Mouse (Mus musculus): ENCODE data around the gene Olfr452. TPM values are rescaled to one million over a fixed set of nuclear protein-coding genes. Genes with fewer than 3 reads are reported as not detected.

Olfr452 gene
- polyA plus RNA-seq (2012; rRNA removed) = not detected in 2 replicates

- no peak for DNase-seq (ENCODE audit: low read depth)
Observed at GRCm38 (mm10) chr6:42784793-42785192, at the start of gene Olfr452. Olfr452 (plus strand) TSS chr6:42785093.

GRCm38 (mm10) chr6:42739071-42739470 is 45.8 kb upstream of the Olfr452 start, which contains the start of gene Olfr453:
Olfr453 (plus strand) TSS chr6:42739371.
- no peak for DNase-seq (ENCODE audit: low read depth)

GRCm38 (mm10) chr6:42742303-42742702 is 42.6 kb upstream of the Olfr452 start:
- DNase-seq (ENCODE audit: low read depth) = no peak

- DNase-seq (ENCODE audit: low read depth) = no peak
Observed at GRCm38 (mm10) chr6:42747846-42748245, 37.0 kb upstream of the Olfr452 start.

GRCm38 (mm10) chr6:42756104-42756503 is 28.8 kb upstream of the Olfr452 start, which contains the start of gene Olfr38:
Olfr38 (plus strand) TSS chr6:42756404.
- DNase-seq (ENCODE audit: low read depth) = no peak

GRCm38 (mm10) chr6:42777066-42777465 is 7.8 kb upstream of the Olfr452 start:
- no peak for DNase-seq (ENCODE audit: low read depth)

- DNase-seq (ENCODE audit: low read depth) = no peak
Observed at GRCm38 (mm10) chr6:42790247-42790948, 5.5 kb downstream of the Olfr452 start.

GRCm38 (mm10) chr6:42790949-42791556 is 6.2 kb downstream of the Olfr452 start:
- no peak for DNase-seq (ENCODE audit: low read depth)

GRCm38 (mm10) chr6:42794982-42795381 is 10.1 kb downstream of the Olfr452 start:
- no peak for DNase-seq (ENCODE audit: low read depth)

- no peak for DNase-seq (ENCODE audit: low read depth)
Observed at GRCm38 (mm10) chr6:42811639-42812038, 26.7 kb downstream of the Olfr452 start, which contains the start of gene Olfr450. Olfr450 (plus strand) TSS chr6:42811939.

- DNase-seq (ENCODE audit: low read depth) = no peak
Observed at GRCm38 (mm10) chr6:42834084-42834483, 49.2 kb downstream of the Olfr452 start, which contains the start of gene Olfr449. Olfr449 (plus strand) TSS chr6:42834384.

Other genes with a start within 250 kb of the Olfr452 start
- gene Olfr455, start 237.5 kb upstream of the Olfr452 start, polyA plus RNA-seq (2012; rRNA removed) = not detected in 2 replicates
- gene Tcaf3, start 187.4 kb upstream of the Olfr452 start, polyA plus RNA-seq (2012; rRNA removed) = not detected in 2 replicates
- 3.0 and 4.2 TPM in 2 replicates for gene Tcaf2, start 139.8 kb upstream of the Olfr452 start, polyA plus RNA-seq (2012; rRNA removed)
- gene Tcaf1, start 75.0 kb upstream of the Olfr452 start, polyA plus RNA-seq (2012; rRNA removed) = 38.8 and 50.3 TPM in 2 replicates
- gene Olfr453, start 45.7 kb upstream of the Olfr452 start, polyA plus RNA-seq (2012; rRNA removed) = not detected in 2 replicates
- gene Olfr38, start 28.7 kb upstream of the Olfr452 start, polyA plus RNA-seq (2012; rRNA removed) = not detected in 2 replicates
- gene Olfr450, start 26.8 kb downstream of the Olfr452 start, polyA plus RNA-seq (2012; rRNA removed) = not detected in 2 replicates
- not detected in 2 replicates for gene Olfr449, start 49.3 kb downstream of the Olfr452 start, polyA plus RNA-seq (2012; rRNA removed)
- not detected in 2 replicates for gene Olfr448, start 105.3 kb downstream of the Olfr452 start, polyA plus RNA-seq (2012; rRNA removed)
- not detected in 2 replicates for gene Olfr447, start 123.8 kb downstream of the Olfr452 start, polyA plus RNA-seq (2012; rRNA removed)
- gene Olfr446, start 136.3 kb downstream of the Olfr452 start, polyA plus RNA-seq (2012; rRNA removed) = not detected in 2 replicates
- not detected in 2 replicates for gene Olfr444, start 164.0 kb downstream of the Olfr452 start, polyA plus RNA-seq (2012; rRNA removed)

Measured in gonadal fat pad, adult 2 months (tissue).